35 mouse cellular contexts compared by ENCODE assay signal in the genomic region with DNA sequence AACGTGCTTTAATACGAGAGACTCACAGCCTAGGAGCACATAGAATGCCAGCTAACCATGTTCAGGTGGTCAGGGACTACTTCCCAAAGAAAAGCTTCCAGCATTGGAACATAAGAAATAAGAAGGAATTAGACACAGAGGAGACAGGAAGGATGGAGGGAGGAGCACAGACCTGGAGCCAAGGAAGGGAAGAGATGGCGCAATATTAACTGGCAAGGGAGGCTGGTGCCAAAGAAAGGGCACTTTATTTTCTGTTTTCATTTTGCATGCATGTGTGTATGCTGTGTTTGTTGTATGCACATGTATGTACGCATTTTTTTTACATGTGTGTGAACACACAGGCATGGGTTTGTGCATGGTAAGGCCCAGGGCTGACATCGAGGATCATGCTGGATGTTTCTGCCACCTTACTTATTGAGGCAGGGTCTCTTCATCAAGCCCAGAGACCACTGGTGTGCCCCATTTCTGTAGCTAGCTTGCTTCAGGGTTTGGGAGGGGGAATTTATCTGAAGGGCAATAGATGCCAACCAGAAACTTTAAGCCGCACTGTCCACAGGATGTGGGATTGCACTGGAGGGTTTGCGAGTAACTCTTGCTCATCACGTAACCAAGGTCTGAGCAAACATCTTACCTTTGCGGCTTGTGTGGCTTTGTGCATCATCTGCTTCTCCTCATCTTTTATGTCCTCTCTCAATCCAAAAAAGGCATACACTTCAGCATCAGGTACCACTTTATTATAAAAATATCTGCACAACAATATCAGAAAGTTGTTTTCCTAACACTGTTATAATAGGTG. TPM values are rescaled to one million over a fixed set of nuclear protein-coding genes. Genes with fewer than 3 reads are reported as not detected.
DNase-seq lines count a peak whose midpoint lies in the region; ATAC-seq and TF ChIP-seq lines count a peak whose summit lies in the region.
"Had no signal": no experiment of that assay in that cellular context is flagged by ENCODE, and none has a peak within 500 bp of the region (broad histone marks: within the 10 kb centered on the region; RNA-seq: fewer than 3 reads in every experiment).

No protein-coding gene starts in this region.

- H3K36me3 ChIP-seq in forebrain, embryonic 16.5 days (ENCODE audit: control insufficient read depth, insufficient read depth), result no peaks in the 10 kb centered on the region
- no peaks in the 10 kb centered on the region for H3K36me3 ChIP-seq in forebrain, embryonic 10.5 days (replicated peaks)
- H3K36me3 ChIP-seq: embryonic facial prominence, embryonic 12.5 days; hindbrain, embryonic 10.5 days; hindbrain, embryonic 15.5 days; intestine, embryonic 15.5 days; midbrain, embryonic 10.5 days; midbrain, embryonic 15.5 days; neural tube, embryonic 12.5 days had no signal

- no peak for TF ChIP-seq POLR2A in bone marrow, adult 2 months (IDR thresholded peaks at IDR 0.05; ENCODE audit: borderline replicate concordance, control insufficient read depth, low read depth, low read length)

- ATAC-seq in forebrain, embryonic 16.5 days, result no peak
- ATAC-seq in CD4-positive, CD25-positive, alpha-beta regulatory T cell, adult 4 months, result peak; percentile 60
- ATAC-seq: forebrain, postnatal 0 days; intestine, embryonic 15.5 days; midbrain, embryonic 15.5 days had no signal

- H3K4me2 ChIP-seq in forebrain, embryonic 16.5 days (ENCODE audit: low read length), result no peak overlapping the region
- H3K4me2 ChIP-seq: embryonic facial prominence, embryonic 12.5 days; hindbrain, embryonic 15.5 days; intestine, embryonic 15.5 days; lung, embryonic 14.5 days; midbrain, embryonic 15.5 days; neural tube, embryonic 12.5 days had no signal

- DNase-seq in forebrain, embryonic 10.5 days (ENCODE audit: extremely low spot score, low spot score), result no peak
- peak; percentile 20 for DNase-seq in naive thymus-derived CD4-positive, alpha-beta T cell, adult 2 months (ENCODE audit: low read depth)
- DNase-seq in kidney, adult 11 months, result no peak
- no peak for DNase-seq in heart, adult 11 months
- no peak for DNase-seq in left cerebral cortex, postnatal 25 days (ENCODE audit: low spot score in 2 of 2)
- DNase-seq: adrenal gland, postnatal 10 days; cerebellum, adult 11-12 months; cerebellum, adult 9-11 months; embryo, embryonic 11 days; forebrain, postnatal 0 days; gastrocnemius, postnatal 10 days; heart, postnatal 14 days; kidney, adult 8-10 months; kidney, postnatal 10 days; layer of hippocampus, postnatal 36 days; lung, embryonic 14.5 days; lung, postnatal 14 days; retina, postnatal 1 day; right cerebral cortex, postnatal 14 days; thymus, postnatal 14 days had no signal

- intact Hi-C loops in left cerebral cortex, postnatal 25 days (cut with DNase I), result no loop called here

- H3K4me3 ChIP-seq in forebrain, embryonic 16.5 days (replicated peaks; ENCODE audit: low read length), result no peak overlapping the region
- H3K4me3 ChIP-seq in forebrain, embryonic 10.5 days, result no peak overlapping the region
- no peak overlapping the region for H3K4me3 ChIP-seq in bone marrow, adult 2 months (replicated peaks; ENCODE audit: control insufficient read depth, low read depth, low read length)
- H3K4me3 ChIP-seq: embryonic facial prominence, embryonic 12.5 days; hindbrain, embryonic 10.5 days; hindbrain, embryonic 15.5 days; intestine, embryonic 15.5 days; midbrain, embryonic 10.5 days; midbrain, embryonic 15.5 days; neural tube, embryonic 12.5 days had no signal

- H3K27ac ChIP-seq in forebrain, embryonic 16.5 days (ENCODE audit: low read length), result 0 out of 2 replicates have a peak overlapping the region, but pooled peaks have one; percentile 23
- no peak overlapping the region for H3K27ac ChIP-seq in forebrain, embryonic 10.5 days
- H3K27ac ChIP-seq in bone marrow, adult 2 months (ENCODE audit: control insufficient read depth, insufficient read depth, low read depth, low read length, poor library complexity), result peak overlapping the region; percentile 14; the same call in 1 of the 2 replicates
- H3K27ac ChIP-seq: embryonic facial prominence, embryonic 12.5 days; hindbrain, embryonic 10.5 days; hindbrain, embryonic 15.5 days; intestine, embryonic 15.5 days; liver, embryonic 14.5 days; midbrain, embryonic 10.5 days; midbrain, embryonic 15.5 days; neural tube, embryonic 12.5 days had no signal

- WGBS in forebrain, embryonic 16.5 days, result 85% methylated on average over 9 of the region's 9 CpGs
- WGBS in forebrain, embryonic 10.5 days, result 92% methylated on average over 9 of the region's 9 CpGs
- WGBS in bone marrow, adult 2 months, result 56% methylated on average over 9 of the region's 9 CpGs

- no peak overlapping the region for H3K9ac ChIP-seq in forebrain, embryonic 16.5 days (replicated peaks; ENCODE audit: low read depth, low read length)
- H3K9ac ChIP-seq: embryonic facial prominence, embryonic 12.5 days; forebrain, postnatal 0 days; hindbrain, embryonic 15.5 days; intestine, embryonic 15.5 days; liver, embryonic 14.5 days; lung, embryonic 14.5 days; midbrain, embryonic 15.5 days; neural tube, embryonic 12.5 days had no signal

- TF ChIP-seq CTCF in bone marrow, adult 2 months (IDR thresholded peaks at IDR 0.05; ENCODE audit: control insufficient read depth, insufficient read depth, low read length), result no peak

- H3K9me3 ChIP-seq in forebrain, embryonic 16.5 days (ENCODE audit: control insufficient read depth, low read length), result no peaks in the 10 kb centered on the region; the same call in 1 of the 2 replicates
- H3K9me3 ChIP-seq in forebrain, embryonic 10.5 days, result 0 out of 2 replicates have a peak, but pooled peaks cover 6% of the 10 kb centered on the region
- H3K9me3 ChIP-seq: embryonic facial prominence, embryonic 12.5 days; hindbrain, embryonic 15.5 days; intestine, embryonic 15.5 days; midbrain, embryonic 15.5 days had no signal

- H3K4me1 ChIP-seq in forebrain, embryonic 16.5 days (replicated peaks; ENCODE audit: control insufficient read depth, insufficient read depth, low read length), result no peaks in the 10 kb centered on the region
- H3K4me1 ChIP-seq in forebrain, embryonic 10.5 days, result no peaks in the 10 kb centered on the region
- H3K4me1 ChIP-seq in bone marrow, adult 2 months (ENCODE audit: control insufficient read depth, insufficient read depth, low read length), result peaks cover 4% of the 10 kb centered on the region; the same call in 1 of the 2 replicates
- H3K4me1 ChIP-seq: embryonic facial prominence, embryonic 12.5 days; hindbrain, embryonic 10.5 days; hindbrain, embryonic 15.5 days; intestine, embryonic 15.5 days; midbrain, embryonic 10.5 days; midbrain, embryonic 15.5 days; neural tube, embryonic 12.5 days had no signal

- no peaks in the 10 kb centered on the region for H3K27me3 ChIP-seq in forebrain, embryonic 16.5 days (replicated peaks; ENCODE audit: control insufficient read depth, insufficient read depth, low read length)
- H3K27me3 ChIP-seq in forebrain, embryonic 10.5 days (ENCODE audit: poor library complexity, severe bottlenecking), result no peaks in the 10 kb centered on the region
- H3K27me3 ChIP-seq: embryonic facial prominence, embryonic 12.5 days; hindbrain, embryonic 15.5 days; intestine, embryonic 15.5 days; midbrain, embryonic 15.5 days; neural tube, embryonic 12.5 days had no signal

RNA-seq across cellular contexts. Expression of a gene that starts 22.5 kb away (rescaled TPM):
- polyA plus RNA-seq in forebrain, embryonic 16.5 days (2015; fragmentation: Nextera tagmentation; extraction: Ambion mirVana), result 0.33 and 0.72 TPM in 2 replicates
- polyA plus RNA-seq in forebrain, embryonic 10.5 days (2016; fragmentation: Nextera tagmentation; extraction: Ambion mirVana), result 0.42 and 1.1 TPM in 2 replicates
- under 1 TPM; 0.10 to 0.44 TPM for polyA plus RNA-seq in CD4-positive, CD25-positive, alpha-beta regulatory T cell, adult 4 months (2017; shearing (Covaris generic))
- polyA plus RNA-seq in bone marrow, adult 2 months (2011; ENCODE audit: insufficient read depth, insufficient read length, low replicate concordance, missing spikeins), result 2.3 and 3.9 TPM in 2 replicates
- under 1 TPM; 0.09 to 0.23 TPM for total RNA-seq in left cerebral cortex, postnatal 25 days (2021)
- total RNA-seq: heart, postnatal 14 days; layer of hippocampus, postnatal 36 days; MEL had no signal
- polyA plus RNA-seq: gonadal fat pad, adult 2 months; heart, embryonic 14.5 days; small intestine, adult 2 months had no signal
